Mouse (Mus musculus) testis, adult 2 months (tissue): ENCODE data around the gene Rab9. TPM values are rescaled to one million over a fixed set of nuclear protein-coding genes. Genes with fewer than 3 reads are reported as not detected.
"Not testable (repeated sequence)": the region's sequence is repeated elsewhere in the genome, so short reads cannot be mapped to it uniquely, and the experiment has no call there.

Source experiments
- H3K27ac ChIP-seq: fragments of 200-500 bp; 2 replicates; pipeline ENCODE4 v1.5.1; 2012; ENCODE audit warnings: low read depth, low read length; ENCODE audit not compliant: control insufficient read depth, insufficient read depth
- H3K27me3 ChIP-seq: fragments of 200-500 bp; 2 replicates; pipeline ENCODE4 v1.6.1; 2012; ENCODE audit warnings: mild to moderate bottlenecking, low read length, moderate library complexity; ENCODE audit not compliant: control insufficient read depth, insufficient read depth
- H3K36me3 ChIP-seq: fragments of 200-500 bp; 2 replicates; pipeline ENCODE4 v1.6.1; 2012; ENCODE audit warnings: mild to moderate bottlenecking, low read length; ENCODE audit not compliant: control insufficient read depth, insufficient read depth
- H3K4me1 ChIP-seq: fragments of 200-500 bp; 2 replicates; pipeline ENCODE4 v1.6.1; 2012; ENCODE audit warnings: low read length; ENCODE audit not compliant: control insufficient read depth, insufficient read depth
- H3K4me3 ChIP-seq: fragments of 200-500 bp; 2 replicates; pipeline ENCODE4 v1.5.1; 2012; ENCODE audit warnings: low read depth, mild to moderate bottlenecking, low read length, moderate library complexity, mixed read lengths; ENCODE audit not compliant: control insufficient read depth
- CTCF ChIP-seq: fragments of 200-500 bp; IDR thresholded peaks from 2 replicates; pipeline ENCODE4 v1.5.1; 2012; ENCODE audit warnings: low read depth, mild to moderate bottlenecking, inconsistent platforms, low read length, moderate library complexity; ENCODE audit not compliant: control insufficient read depth, insufficient read depth, insufficient replicate concordance
- POLR2A ChIP-seq: fragments of 200-500 bp; IDR thresholded peaks from 2 replicates; pipeline ENCODE4 v1.6.1; 2012; ENCODE audit warnings: low read depth, mild to moderate bottlenecking, inconsistent platforms, low read length, moderate library complexity; ENCODE audit not compliant: control insufficient read depth
- polyA plus RNA-seq: library from polyadenylated mRNA; depleted of rRNA; stranded (reverse); fragments of >200 nt; gene quantifications from 2 replicates; pipeline ENCODE4 v1.2.3, GENCODE M21; 2012; rRNA removed

Gene Rab9
- polyA plus RNA-seq, result 3.0 and 3.8 TPM in 2 replicates

DNA sequence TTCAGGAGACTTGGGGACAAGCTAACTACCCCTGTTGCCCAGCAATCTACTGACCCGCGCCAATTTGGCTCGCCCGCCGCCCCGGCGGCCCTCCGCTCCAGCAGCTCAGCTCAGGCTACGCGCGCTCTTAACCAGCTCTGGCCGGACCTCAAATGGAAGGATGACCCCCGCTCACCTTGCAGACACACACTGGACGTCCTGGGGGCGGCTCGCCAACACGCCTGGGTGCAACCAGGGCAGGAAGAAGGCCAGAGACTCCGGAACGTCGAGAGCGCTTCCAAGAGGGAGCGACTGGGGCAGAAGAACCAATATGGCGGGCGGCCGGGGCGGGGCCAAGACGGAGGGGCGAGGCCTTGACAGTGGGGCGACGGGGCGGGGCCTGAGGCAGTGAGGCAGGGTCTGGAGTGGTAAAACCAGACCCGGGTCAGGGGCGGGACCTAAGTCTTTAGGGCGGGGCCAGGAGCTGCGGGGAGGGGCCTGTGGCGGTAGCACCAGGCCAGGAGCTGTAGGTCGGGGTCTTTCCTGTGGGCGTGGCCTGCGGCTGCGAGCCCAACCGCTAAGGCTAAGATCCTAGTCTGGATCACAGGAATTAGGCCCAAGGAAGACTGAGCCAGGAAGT, at the start of gene Rab9:
Rab9 (minus strand) TSS at position 503 of the 619 bp plus-strand sequence.
- Histone ChIP-seq H3K27ac (peak within 1 kb of the TSS; percentile 79), H3K4me1 (no peaks in the 10 kb centered on the region; the same call in 1 of the 2 replicates), H3K36me3 (no peaks in the 10 kb centered on the region), H3K27me3 (no peaks in the 10 kb centered on the region), H3K4me3 (peak within 1 kb of the TSS; percentile 91)
- TF ChIP-seq CTCF, result no peak
- TF ChIP-seq POLR2A, result peak; percentile 52

DNA sequence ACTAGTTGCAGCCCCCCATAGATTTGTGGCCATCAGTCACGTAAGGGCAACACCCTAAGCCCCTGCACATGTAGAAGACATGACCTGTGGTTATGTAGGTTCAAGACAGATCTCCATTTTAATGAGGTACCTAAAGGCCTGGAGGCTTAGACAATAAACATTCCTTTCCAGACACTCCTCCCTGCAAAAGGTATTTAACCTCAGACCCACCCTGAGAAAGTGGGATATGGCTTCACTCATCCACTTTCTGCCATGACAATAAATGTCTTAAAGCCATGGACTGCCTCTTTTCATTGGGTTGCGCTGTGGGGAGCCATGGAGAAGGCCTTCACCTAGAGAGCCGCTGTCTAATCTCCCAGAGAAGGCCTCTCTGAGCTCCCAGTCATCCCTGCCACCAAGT, 48.5 kb upstream of the Rab9 start:
- Histone ChIP-seq H3K27ac (no peak overlapping the region), H3K4me3 (no peak overlapping the region), H3K27me3 (no peaks in the 10 kb centered on the region), H3K4me1 (no peaks in the 10 kb centered on the region), H3K36me3 (no peaks in the 10 kb centered on the region)
- TF ChIP-seq POLR2A, result no peak

DNA sequence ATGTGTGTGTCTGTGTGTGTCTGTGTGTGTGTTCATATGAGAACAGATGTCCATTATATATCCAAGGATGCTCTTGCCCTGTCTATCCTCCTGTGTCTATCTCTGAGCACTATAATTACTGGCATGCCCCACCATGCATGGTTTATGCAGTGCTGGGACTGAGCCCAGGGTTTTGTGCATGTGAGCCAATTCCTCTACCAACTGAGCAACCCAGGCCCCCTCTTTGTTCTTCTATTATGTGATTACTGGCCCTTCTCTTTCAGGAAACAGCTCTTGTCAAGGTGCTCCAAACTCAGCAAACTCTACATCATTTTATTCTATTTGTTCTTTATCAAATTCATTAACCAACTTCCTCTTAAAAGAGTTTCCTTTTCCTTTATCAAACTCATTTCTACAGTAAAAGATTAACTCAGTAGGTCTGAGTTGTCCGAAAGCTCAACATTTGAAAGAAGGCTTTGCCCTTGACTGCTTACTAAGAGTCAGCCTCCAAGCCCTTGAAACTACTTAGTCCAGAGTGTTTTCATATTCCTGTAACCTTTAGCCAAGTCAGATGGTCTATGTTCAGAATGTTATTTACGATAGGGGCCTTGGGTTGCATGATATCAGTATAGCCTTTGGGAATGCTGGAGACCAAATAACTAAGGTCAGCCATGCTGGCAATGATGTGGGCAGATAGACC, 46.1 kb upstream of the Rab9 start:
- Histone ChIP-seq H3K36me3 (no peaks in the 10 kb centered on the region), H3K27me3 (no peaks in the 10 kb centered on the region), H3K27ac (no peak overlapping the region), H3K4me1 (no peaks in the 10 kb centered on the region), H3K4me3 (no peak overlapping the region)
- TF ChIP-seq POLR2A (no peak), CTCF (no peak)

DNA sequence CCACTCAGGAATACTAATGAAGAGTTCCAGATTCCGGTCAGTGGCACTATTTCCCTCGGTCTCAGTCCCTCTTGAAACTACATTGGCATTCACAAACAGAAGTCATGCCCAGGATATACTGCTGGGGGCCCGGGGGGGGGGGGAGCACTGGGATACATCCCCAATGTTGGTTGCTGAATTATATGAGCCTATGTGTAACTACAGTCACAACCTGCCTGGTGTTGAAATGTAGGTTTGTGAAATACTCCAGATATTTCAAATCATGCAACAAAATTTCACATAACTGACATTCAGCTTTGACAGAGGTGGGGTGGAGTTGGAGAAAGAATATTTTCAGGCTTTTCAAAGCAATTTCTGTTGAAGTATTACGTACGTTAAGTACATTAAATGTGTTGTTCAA, 41.1 kb upstream of the Rab9 start:
- Histone ChIP-seq H3K27me3 (no peaks in the 10 kb centered on the region), H3K36me3 (no peaks in the 10 kb centered on the region), H3K4me3 (no peak overlapping the region), H3K27ac (no peak overlapping the region), H3K4me1 (no peaks in the 10 kb centered on the region)
- TF ChIP-seq CTCF (no peak), POLR2A (no peak)

DNA sequence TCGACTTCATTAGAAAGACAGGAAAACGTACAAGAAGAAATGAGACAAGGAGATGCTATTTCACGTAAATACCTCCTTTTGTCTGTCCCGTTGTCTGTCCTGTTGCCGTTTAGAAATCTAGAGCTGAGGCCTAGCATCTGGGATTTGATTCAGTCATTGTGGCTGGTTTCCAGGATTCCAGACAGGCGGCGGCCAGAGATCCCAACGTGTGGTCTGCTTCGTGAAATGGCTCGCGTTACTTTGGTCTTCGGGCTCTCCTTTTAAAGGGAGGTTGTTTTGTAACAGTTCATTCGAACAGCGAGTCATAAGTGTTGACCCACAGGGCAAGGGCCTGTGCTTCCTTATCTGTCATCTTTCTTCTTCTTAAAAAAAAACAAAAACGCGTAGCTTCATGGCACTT, 38.7 kb upstream of the Rab9 start, which contains the start of gene Tceanc:
Tceanc (minus strand) TSS at position 223 of the 400 bp plus-strand sequence.
- H3K4me1 ChIP-seq, result no peaks in the 10 kb centered on the region
- H3K4me3 ChIP-seq, result no peak within 1 kb of the TSS
- no peaks in the 10 kb centered on the region for H3K27me3 ChIP-seq
- no peak within 1 kb of the TSS for H3K27ac ChIP-seq
- TF ChIP-seq CTCF (no peak), POLR2A (no peak)
- H3K36me3 ChIP-seq, result no peaks in the 10 kb centered on the region

DNA sequence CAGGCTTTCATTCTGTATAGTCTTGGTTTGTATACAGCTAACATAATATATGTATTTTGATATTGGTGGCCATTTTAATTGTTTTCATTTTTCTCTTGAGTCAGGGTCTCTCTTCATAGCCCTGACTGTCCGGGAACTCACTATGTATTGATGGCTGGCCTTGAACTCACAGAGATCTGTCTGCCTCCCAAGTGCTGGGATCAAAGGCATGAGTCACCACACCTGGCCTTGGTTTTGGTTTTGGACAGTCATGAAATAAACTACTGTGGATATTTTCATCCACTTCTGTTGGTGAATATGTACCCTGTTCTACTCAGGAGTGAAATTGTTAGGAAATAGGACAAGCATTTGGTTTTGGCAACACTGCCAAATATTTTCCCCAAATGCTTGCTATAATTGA, 37.0 kb upstream of the Rab9 start:
- Histone ChIP-seq H3K4me1 (no peaks in the 10 kb centered on the region), H3K36me3 (no peaks in the 10 kb centered on the region), H3K4me3 (no peak overlapping the region), H3K27ac (no peak overlapping the region), H3K27me3 (no peaks in the 10 kb centered on the region)
- no peak for TF ChIP-seq POLR2A
- TF ChIP-seq CTCF, result no peak

DNA sequence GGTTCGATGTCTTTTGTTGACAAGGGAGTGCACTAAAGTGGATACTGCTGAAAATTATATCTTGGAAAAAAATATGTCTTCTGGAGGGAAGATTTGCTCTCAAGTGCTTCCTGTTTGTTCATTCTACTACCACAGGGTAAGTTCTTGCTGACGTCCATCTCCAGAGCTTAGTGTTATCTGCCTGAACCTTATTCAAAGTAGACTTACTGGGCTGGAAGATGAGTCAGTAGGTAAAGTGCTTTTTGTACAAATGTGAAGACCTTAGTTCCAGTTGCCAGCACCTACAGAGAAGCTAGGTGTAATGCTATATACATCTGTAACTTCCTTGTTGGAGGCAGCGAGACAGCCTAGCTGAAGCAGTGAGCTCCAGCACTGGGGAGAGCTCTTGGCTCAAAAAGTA, 36.3 kb upstream of the Rab9 start:
- Histone ChIP-seq H3K27me3 (no peaks in the 10 kb centered on the region), H3K4me3 (no peak overlapping the region), H3K4me1 (no peaks in the 10 kb centered on the region), H3K36me3 (no peaks in the 10 kb centered on the region), H3K27ac (no peak overlapping the region)
- TF ChIP-seq CTCF (no peak), POLR2A (no peak)

DNA sequence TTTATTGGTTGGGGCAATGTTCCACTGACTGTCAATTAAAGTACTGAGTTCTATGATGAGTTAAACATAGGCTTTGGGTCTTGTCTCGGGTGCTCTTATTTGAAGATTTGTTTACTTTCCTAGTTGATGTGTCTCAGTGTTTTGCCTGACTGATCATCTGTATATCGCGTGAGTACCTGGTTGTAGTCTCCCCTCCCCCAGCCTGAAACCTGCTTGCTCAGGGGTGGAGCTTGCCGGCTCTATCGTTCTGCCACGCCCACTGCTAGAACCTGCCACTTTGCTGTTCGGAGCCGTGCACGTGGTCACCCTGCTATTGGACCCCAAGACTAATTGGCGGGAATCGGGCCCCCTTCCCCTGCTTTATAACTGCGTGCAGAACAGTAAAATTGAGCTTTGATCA, 34.4 kb upstream of the Rab9 start:
- H3K4me1 ChIP-seq, H3K4me3 ChIP-seq, H3K27ac ChIP-seq, H3K27me3 ChIP-seq, H3K36me3 ChIP-seq: not testable (repeated sequence)
